Mouse (Mus musculus) ES-E14 (cell line): ENCODE data around the gene Wdr62.

Source experiments
- CHD2 ChIP-seq: IDR thresholded peaks from 2 replicates; pipeline ENCODE4 v1.6.1; 2014; ENCODE audit warnings: mild to moderate bottlenecking, low read depth, low read length, inconsistent platforms
- HCFC1 ChIP-seq: IDR thresholded peaks from 2 replicates; pipeline ENCODE4 v1.6.1; 2012; ENCODE audit warnings: low read length, inconsistent platforms, borderline replicate concordance; ENCODE audit not compliant: insufficient read depth
- MAFK ChIP-seq: IDR thresholded peaks from 2 replicates; pipeline ENCODE4 v1.6.1; 2014; ENCODE audit warnings: mild to moderate bottlenecking, low read depth, low read length, inconsistent platforms; ENCODE audit not compliant: insufficient read depth
- ZNF384 ChIP-seq: IDR thresholded peaks from 2 replicates; pipeline ENCODE4 v1.6.1; 2012; ENCODE audit warnings: low read depth, low read length, inconsistent platforms

DNA sequence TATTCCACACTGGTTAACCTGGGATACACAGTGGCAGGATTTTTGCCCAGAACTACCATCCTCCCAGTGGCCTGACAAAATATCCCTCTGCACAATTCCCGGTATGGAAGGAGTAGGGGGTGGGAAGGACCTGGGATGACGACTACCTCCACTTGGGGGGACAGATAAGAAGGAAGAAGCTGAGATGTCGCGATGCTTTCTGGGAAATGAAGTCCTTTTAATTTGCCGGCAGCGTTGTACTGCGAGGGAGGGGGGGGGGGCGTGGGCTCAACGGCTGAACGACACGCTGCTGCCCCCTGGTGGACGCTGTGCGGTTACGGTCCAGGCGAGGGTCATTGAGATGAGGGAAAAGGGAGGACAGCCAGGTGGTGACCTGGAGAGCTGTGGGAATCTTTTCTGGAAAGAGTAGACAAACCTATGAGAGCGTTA lies 63.5 kb downstream of the Wdr62 start:
- TF ChIP-seq ZNF384 (no peak), HCFC1 (peak; percentile 88), CHD2 (no peak), MAFK (no peak)
